Mouse (Mus musculus): ENCODE results near the gene Col6a1. TPM values are rescaled to one million over a fixed set of nuclear protein-coding genes. Genes with fewer than 3 reads are reported as not detected.

Col6a1 gene
- polyA plus RNA-seq, 1 experiment from 2014 or later, result 169 TPM

- WGBS, result 64% methylated on average over 1 of the region's 1 CpGs
- Histone ChIP-seq H3K36me3 (ENCODE audit: control insufficient read depth, insufficient read depth, low read length) (no peaks in the 10 kb centered on the region), H3K9ac (ENCODE audit: low read length) (no peak overlapping the region), H3K27me3 (ENCODE audit: control insufficient read depth, insufficient read depth, low read length) (no peaks in the 10 kb centered on the region), H3K4me2 (replicated peaks; ENCODE audit: low read depth) (no peak overlapping the region), H3K27ac (replicated peaks) (no peak overlapping the region), H3K4me3 (ENCODE audit: low read depth, low read length) (no peak overlapping the region), H3K9me3 (ENCODE audit: control insufficient read depth, low read length) (no peaks in the 10 kb centered on the region), H3K4me1 (replicated peaks; ENCODE audit: control insufficient read depth, insufficient read depth) (no peaks in the 10 kb centered on the region; the same call in 1 of the 2 replicates)
- peak; percentile 2 for DNase-seq (ENCODE audit: low spot score)
- TF ChIP-seq EP300 (optimal IDR thresholded peaks at IDR 0.05) (no peak), CTCF (IDR thresholded peaks at IDR 0.05; ENCODE audit: low read depth) (no peak)
- ATAC-seq (ENCODE audit: low FRiP score, low TSS enrichment), result no peak
Observed at GRCm38 (mm10) chr10:76667197-76667805, 58.7 kb downstream of the Col6a1 start.

DNA sequence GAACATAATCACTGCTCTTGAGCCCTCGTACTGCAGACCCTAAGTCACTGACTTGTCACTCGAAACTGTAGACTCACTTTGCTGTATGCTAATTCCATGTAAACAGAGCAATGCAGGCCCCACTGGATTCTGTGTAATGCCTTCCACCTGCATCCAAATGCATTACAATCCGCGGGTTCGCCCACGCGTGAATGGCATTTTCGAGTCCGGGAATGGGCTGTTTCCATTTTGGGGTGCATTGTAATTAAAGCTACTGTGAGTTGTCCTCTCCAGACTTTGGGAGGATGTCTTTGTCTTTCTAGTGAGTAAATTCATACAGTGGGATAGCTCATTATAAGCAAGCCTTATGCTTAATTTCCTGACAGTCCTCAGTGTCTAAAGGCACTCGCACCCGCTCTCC is 60.4 kb downstream of the Col6a1 start:
- H3K4me3 ChIP-seq (ENCODE audit: low read depth, low read length), result no peak overlapping the region
- ATAC-seq (ENCODE audit: low FRiP score, low TSS enrichment) (no peak), DNase-seq (ENCODE audit: low spot score) (peak; percentile 5)
- H3K9ac ChIP-seq (ENCODE audit: low read length), result no peak overlapping the region
- no peaks in the 10 kb centered on the region for H3K36me3 ChIP-seq (ENCODE audit: control insufficient read depth, insufficient read depth, low read length)
- no peak overlapping the region for H3K4me2 ChIP-seq (replicated peaks; ENCODE audit: low read depth)
- no peak overlapping the region for H3K27ac ChIP-seq (replicated peaks)
- H3K27me3 ChIP-seq (ENCODE audit: control insufficient read depth, insufficient read depth, low read length), result no peaks in the 10 kb centered on the region
- WGBS, result 92% methylated on average over 11 of the region's 11 CpGs
- no peaks in the 10 kb centered on the region; the same call in 1 of the 2 replicates for H3K4me1 ChIP-seq (replicated peaks; ENCODE audit: control insufficient read depth, insufficient read depth)
- no peaks in the 10 kb centered on the region for H3K9me3 ChIP-seq (ENCODE audit: control insufficient read depth, low read length)
- no peak for TF ChIP-seq EP300 (optimal IDR thresholded peaks at IDR 0.05)
- TF ChIP-seq CTCF (IDR thresholded peaks at IDR 0.05; ENCODE audit: low read depth), result no peak

DNA sequence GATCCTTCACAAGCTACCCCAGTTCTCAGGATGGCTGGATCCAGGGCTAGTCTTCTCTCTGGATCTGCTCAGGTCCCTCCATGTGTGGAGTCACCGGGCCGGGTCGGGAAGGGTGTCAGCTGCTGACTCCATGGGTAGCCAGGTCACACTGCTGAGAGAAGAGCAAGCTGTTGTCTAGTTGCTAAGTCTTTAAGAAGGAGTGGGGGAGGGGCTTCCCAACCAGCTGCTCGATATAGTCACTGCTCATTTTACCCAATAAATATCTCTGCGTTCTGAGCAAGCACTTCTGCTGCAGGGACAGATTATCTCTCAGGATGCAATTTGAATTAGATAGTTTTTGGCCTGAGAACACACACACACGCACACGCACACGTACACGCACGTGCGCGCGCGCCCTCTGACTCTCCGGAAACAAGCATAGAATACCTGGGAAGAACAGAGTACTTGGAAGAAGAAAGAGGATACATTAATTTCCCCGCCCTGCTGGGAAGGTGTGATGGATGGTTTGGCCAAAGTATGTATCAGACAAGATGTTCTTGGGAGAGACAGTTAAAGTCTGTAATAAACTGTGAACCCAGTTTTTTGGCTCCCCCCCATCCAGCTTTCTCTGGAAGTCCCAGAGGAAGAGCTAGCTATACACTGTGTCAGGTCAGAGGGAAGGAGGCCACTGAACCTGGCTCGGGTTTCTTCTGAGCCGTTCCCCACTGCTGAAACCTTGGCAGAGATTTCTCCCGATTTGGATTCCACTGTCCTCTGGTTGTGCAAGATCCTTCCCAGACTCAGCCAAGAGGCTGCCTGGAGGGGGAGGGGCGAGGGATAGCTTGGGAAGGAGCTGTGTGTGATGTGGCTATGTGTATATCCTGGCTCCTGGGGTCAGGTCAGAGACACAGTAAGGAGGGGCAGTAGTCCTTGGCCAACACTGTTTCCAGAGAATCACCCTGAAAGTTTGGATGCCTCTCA is 61.5 kb downstream of the Col6a1 start:
- no peak overlapping the region for H3K4me2 ChIP-seq (replicated peaks; ENCODE audit: low read depth)
- H3K4me3 ChIP-seq (ENCODE audit: low read depth, low read length), result no peak overlapping the region
- TF ChIP-seq EP300 (optimal IDR thresholded peaks at IDR 0.05) (peak; percentile 37), CTCF (IDR thresholded peaks at IDR 0.05; ENCODE audit: low read depth) (0 out of 2 replicates have a peak, but pooled peaks have one; percentile 4)
- no peak overlapping the region for H3K9ac ChIP-seq (ENCODE audit: low read length)
- no peaks in the 10 kb centered on the region; the same call in 1 of the 2 replicates for H3K4me1 ChIP-seq (replicated peaks; ENCODE audit: control insufficient read depth, insufficient read depth)
- no peaks in the 10 kb centered on the region for H3K36me3 ChIP-seq (ENCODE audit: control insufficient read depth, insufficient read depth, low read length)
- peak; percentile 87 for ATAC-seq (ENCODE audit: low FRiP score, low TSS enrichment)
- DNase-seq (ENCODE audit: low spot score), result peak; percentile 60
- 51% methylated on average over 20 of the region's 20 CpGs for WGBS
- peak overlapping the region; percentile 82 for H3K27ac ChIP-seq (replicated peaks)
- H3K27me3 ChIP-seq (ENCODE audit: control insufficient read depth, insufficient read depth, low read length), result no peaks in the 10 kb centered on the region
- H3K9me3 ChIP-seq (ENCODE audit: control insufficient read depth, low read length), result no peaks in the 10 kb centered on the region

Other genes starting within 250 kb of the Col6a1 start
- gene Lss, start 194.6 kb downstream of the Col6a1 start, polyA plus RNA-seq (2015; fragmentation: Nextera tagmentation; extraction: Ambion mirVana), result 27.1 and 31.8 TPM in 2 replicates
- gene Spatc1l, start 163.9 kb downstream of the Col6a1 start, polyA plus RNA-seq (2015; fragmentation: Nextera tagmentation; extraction: Ambion mirVana), result not detected in 2 replicates
- gene Ftcd, start 150.5 kb downstream of the Col6a1 start, polyA plus RNA-seq (2015; fragmentation: Nextera tagmentation; extraction: Ambion mirVana), result 0.22 and 0.42 TPM in 2 replicates
- gene Col6a2, start 102.5 kb downstream of the Col6a1 start, polyA plus RNA-seq (2015; fragmentation: Nextera tagmentation; extraction: Ambion mirVana), result 145 TPM in 2 replicates
- 15.3 and 18.5 TPM in 2 replicates for gene Pcbp3, start 235.7 kb upstream of the Col6a1 start, polyA plus RNA-seq (2015; fragmentation: Nextera tagmentation; extraction: Ambion mirVana)